Mouse (Mus musculus) testis, postnatal 14 days (tissue): Measurements from ENCODE around the gene Gm45713.

ENCODE experiments used
- DNase-seq: peaks from one replicate; pipeline ENCODE4 v3.0.0; 2021; ENCODE audit warnings: low spot score

Gm45713 gene

GRCm38 (mm10) chr7:45095367-45095766, 40.7 kb downstream of the Gm45713 start:
- no peak for DNase-seq

- DNase-seq = no peak
Measured at GRCm38 (mm10) chr7:45094121-45094520, 41.9 kb downstream of the Gm45713 start.

- DNase-seq = no peak
Measured at GRCm38 (mm10) chr7:45093516-45093905, 42.5 kb downstream of the Gm45713 start.

GRCm38 (mm10) chr7:45092828-45093515, 43.1 kb downstream of the Gm45713 start:
- DNase-seq = no peak

GRCm38 (mm10) chr7:45092048-45092447, 44.0 kb downstream of the Gm45713 start, which contains the start of gene Rcn3:
Gene Rcn3, minus strand, starts transcription at chr7:45092221.
- peak; percentile 88 for DNase-seq

GRCm38 (mm10) chr7:45091001-45091990, 44.7 kb downstream of the Gm45713 start:
- no peak for DNase-seq

- DNase-seq = no peak
Measured at GRCm38 (mm10) chr7:45090251-45090977, 45.6 kb downstream of the Gm45713 start.

GRCm38 (mm10) chr7:45088597-45088996, 47.4 kb downstream of the Gm45713 start:
- DNase-seq = no peak

GRCm38 (mm10) chr7:45086084-45086483, 49.9 kb downstream of the Gm45713 start:
- DNase-seq = no peak

GRCm38 (mm10) chr7:45083300-45083890, 52.6 kb downstream of the Gm45713 start:
- DNase-seq = no peak

GRCm38 (mm10) chr7:45082401-45083299, 53.4 kb downstream of the Gm45713 start:
- no peak for DNase-seq

- DNase-seq = no peak
Measured at GRCm38 (mm10) chr7:45081016-45081415, 55.0 kb downstream of the Gm45713 start.

GRCm38 (mm10) chr7:45079856-45080255, 56.2 kb downstream of the Gm45713 start:
- peak; percentile 80 for DNase-seq

GRCm38 (mm10) chr7:45078513-45078912, 57.5 kb downstream of the Gm45713 start:
- DNase-seq = no peak

GRCm38 (mm10) chr7:45077829-45078228, 58.2 kb downstream of the Gm45713 start:
- DNase-seq = no peak

GRCm38 (mm10) chr7:45077322-45077721, 58.7 kb downstream of the Gm45713 start:
- no peak for DNase-seq

- no peak for DNase-seq
Measured at GRCm38 (mm10) chr7:45076501-45076900, 59.5 kb downstream of the Gm45713 start.
